Mouse (Mus musculus) intestine, postnatal 0 days (tissue): ENCODE measurements around the gene Poc1b. TPM values are rescaled to one million over a fixed set of nuclear protein-coding genes. Genes with fewer than 3 reads are reported as not detected.

ENCODE experiments used
- ATAC-seq: fragments of 200-750 bp; cut with Nextera tagmentation; 2 replicates; pipeline ENCODE4 v1.8.0; 2017; ENCODE audit warnings: mild to moderate bottlenecking, moderate TSS enrichment, moderate library complexity
- H3K27ac ChIP-seq: fragments of 300-500 bp; sonication (generic); 2 replicates; pipeline ENCODE4 v1.5.1; 2014; ENCODE audit warnings: mild to moderate bottlenecking, low read depth, low read length, moderate library complexity
- H3K27me3 ChIP-seq: fragments of 300-500 bp; sonication (generic); replicated peaks from 2 replicates; pipeline ENCODE4 v1.6.1; 2014; ENCODE audit warnings: low read length, mixed read lengths; ENCODE audit not compliant: control insufficient read depth, insufficient read depth
- H3K36me3 ChIP-seq: fragments of 300-500 bp; sonication (generic); 2 replicates; pipeline ENCODE4 v1.6.1; 2014; ENCODE audit warnings: mild to moderate bottlenecking, moderate library complexity; ENCODE audit not compliant: control insufficient read depth, insufficient read depth
- H3K4me1 ChIP-seq: fragments of 300-500 bp; sonication (generic); replicated peaks from 2 replicates; pipeline ENCODE4 v1.6.1; 2014; ENCODE audit warnings: antibody characterized with exemption, low read length, mixed read lengths; ENCODE audit not compliant: control insufficient read depth, insufficient read depth
- H3K4me2 ChIP-seq: fragments of 300-500 bp; sonication (generic); replicated peaks from 2 replicates; pipeline ENCODE4 v1.6.1; 2014; ENCODE audit warnings: low read depth, mild to moderate bottlenecking, moderate library complexity
- H3K4me3 ChIP-seq: fragments of 300-500 bp; sonication (generic); 2 replicates; pipeline ENCODE4 v1.5.1; 2014; ENCODE audit warnings: low read depth, low read length
- H3K9ac ChIP-seq: fragments of 300-500 bp; sonication (generic); 2 replicates; pipeline ENCODE4 v1.6.1; 2014; ENCODE audit warnings: mild to moderate bottlenecking, low read depth, low read length
- H3K9me3 ChIP-seq: fragments of 300-500 bp; sonication (generic); 2 replicates; pipeline ENCODE4 v1.6.1; 2016; ENCODE audit warnings: mixed run types; ENCODE audit not compliant: control insufficient read depth
- CTCF ChIP-seq: sonication (generic); IDR thresholded peaks from 2 replicates; pipeline ENCODE4 v1.5.1; 2016; ENCODE audit warnings: low read depth, mild to moderate bottlenecking, control low read depth, antibody characterized with exemption, moderate library complexity
- WGBS: fragments of 180-500 bp; shearing (Covaris S2); extraction: QIAGEN DNeasy Blood & Tissue Kit; methylation state at CpG from one replicate; pipeline ENCODE4 v1.1.7; 2014; 5-methylcytosine and 5-hydroxymethylcytosine counted together
- polyA plus RNA-seq: library from polyadenylated mRNA; unstranded; fragments of >200 nt; fragmentation: Nextera tagmentation; extraction: Ambion mirVana; gene quantifications from 2 replicates; pipeline ENCODE4 v1.2.1, GENCODE M21; 2015

Poc1b gene
- polyA plus RNA-seq, 1 experiment from 2014 or later = 8.5 TPM

- WGBS = 66% methylated on average over 2 of the region's 2 CpGs
- H3K9me3 ChIP-seq = no peaks in the 10 kb centered on the region
- no peak for ATAC-seq
- H3K27ac ChIP-seq = no peak overlapping the region
- no peak overlapping the region for H3K9ac ChIP-seq
- no peaks in the 10 kb centered on the region for H3K27me3 ChIP-seq
- no peak overlapping the region for H3K4me2 ChIP-seq
- H3K4me1 ChIP-seq = no peaks in the 10 kb centered on the region
- no peaks in the 10 kb centered on the region for H3K36me3 ChIP-seq
- H3K4me3 ChIP-seq = no peak overlapping the region
- no peak for TF ChIP-seq CTCF
These were observed 13.5 kb upstream of the Poc1b start for GRCm38 (mm10) chr10:99093364-99093763.

GRCm38 (mm10) chr10:99095114-99095513 lies 11.7 kb upstream of the Poc1b start:
- Histone ChIP-seq H3K4me3 (no peak overlapping the region), H3K4me2 (no peak overlapping the region), H3K36me3 (no peaks in the 10 kb centered on the region), H3K9ac (no peak overlapping the region), H3K9me3 (no peaks in the 10 kb centered on the region), H3K4me1 (no peaks in the 10 kb centered on the region), H3K27ac (no peak overlapping the region), H3K27me3 (no peaks in the 10 kb centered on the region)
- no peak for ATAC-seq
- 77% methylated on average over 2 of the region's 2 CpGs for WGBS
- no peak for TF ChIP-seq CTCF

- 70% methylated on average over 10 of the region's 10 CpGs for WGBS
These were observed 9.5 kb upstream of the Poc1b start for GRCm38 (mm10) chr10:99097374-99097773.

GRCm38 (mm10) chr10:99105522-99105921 lies 1.3 kb upstream of the Poc1b start:
- no peak for TF ChIP-seq CTCF
- Histone ChIP-seq H3K4me2 (0 out of 2 replicates have a peak overlapping the region, but pooled peaks have one; percentile 99), H3K4me1 (0 out of 2 replicates have a peak, but pooled peaks cover 3% of the 10 kb centered on the region), H3K27me3 (no peaks in the 10 kb centered on the region), H3K4me3 (no peak overlapping the region), H3K27ac (no peak overlapping the region), H3K9ac (no peak overlapping the region), H3K36me3 (peaks cover 7% of the 10 kb centered on the region), H3K9me3 (no peaks in the 10 kb centered on the region)
- WGBS = 87% methylated on average over 3 of the region's 3 CpGs
- ATAC-seq = no peak

More at GRCm38 (mm10) chr10:99097374-99097773, 9.5 kb upstream of the Poc1b start:
- Histone ChIP-seq H3K36me3 (no peaks in the 10 kb centered on the region), H3K4me1 (no peaks in the 10 kb centered on the region), H3K27me3 (no peaks in the 10 kb centered on the region), H3K9me3 (no peaks in the 10 kb centered on the region), H3K27ac (no peak overlapping the region), H3K4me2 (no peak overlapping the region), H3K9ac (no peak overlapping the region), H3K4me3 (no peak overlapping the region)
- TF ChIP-seq CTCF = peak; percentile 79
- ATAC-seq = no peak

- 25% methylated on average over 8 of the region's 8 CpGs for WGBS
- no peak for ATAC-seq
- peak overlapping the region; percentile 91; the same call in 1 of the 2 replicates for H3K27ac ChIP-seq
These were observed 529 bp upstream of the Poc1b start for GRCm38 (mm10) chr10:99106311-99106702.

GRCm38 (mm10) chr10:99107964-99108363 lies 1.1 kb downstream of the Poc1b start, which contains the start of gene Galnt4:
TSS of gene Galnt4 (plus strand) at chr10:99108159.
- Histone ChIP-seq H3K4me1 (peaks cover 3% of the 10 kb centered on the region), H3K4me3 (peak within 1 kb of the TSS; percentile 99), H3K9ac (peak within 1 kb of the TSS; percentile 82), H3K36me3 (peaks cover 7% of the 10 kb centered on the region), H3K4me2 (peak within 1 kb of the TSS; percentile 99), H3K27me3 (no peaks in the 10 kb centered on the region), H3K27ac (peak within 1 kb of the TSS; percentile 91), H3K9me3 (no peaks in the 10 kb centered on the region)
- TF ChIP-seq CTCF = peak; percentile 91
- peak; percentile 84 for ATAC-seq
- WGBS = under 1% methylated on average over 22 of the region's 22 CpGs

More at GRCm38 (mm10) chr10:99106311-99106702, 529 bp upstream of the Poc1b start:
- Histone ChIP-seq H3K4me2 (peak overlapping the region; percentile 99), H3K9me3 (no peaks in the 10 kb centered on the region), H3K4me1 (peaks cover 3% of the 10 kb centered on the region; the same call in 1 of the 2 replicates), H3K36me3 (peaks cover 7% of the 10 kb centered on the region), H3K9ac (peak overlapping the region; percentile 82), H3K27me3 (no peaks in the 10 kb centered on the region), H3K4me3 (peak overlapping the region; percentile 99)
- no peak for TF ChIP-seq CTCF
